Mouse (Mus musculus): ENCODE data around the gene Rtn4.
"Not testable (repeated sequence)": the region's sequence is repeated elsewhere in the genome, so short reads cannot be mapped to it uniquely, and the experiment has no call there.

Gene Rtn4

DNA sequence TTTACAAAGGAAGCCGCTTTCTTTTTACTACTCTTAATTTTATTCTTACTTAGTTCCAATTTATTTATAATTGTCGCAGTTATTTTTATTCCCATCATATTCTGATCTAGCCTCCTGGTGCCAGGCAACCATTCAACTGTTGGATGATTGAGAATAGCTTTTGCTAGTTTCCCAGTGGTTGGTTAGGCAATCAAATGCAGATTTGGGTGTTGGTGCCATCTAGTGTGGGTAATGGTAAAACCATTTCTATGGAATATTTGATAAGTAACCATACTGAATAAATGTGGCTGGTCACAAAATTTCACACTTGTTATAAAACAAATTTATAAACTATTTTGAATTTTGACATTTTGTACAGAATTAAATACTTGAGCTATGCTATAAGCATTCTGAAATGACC lies 22.0 kb downstream of the Rtn4 start:
- peak in 1 of 2 experiments; percentile 36 for DNase-seq

DNA sequence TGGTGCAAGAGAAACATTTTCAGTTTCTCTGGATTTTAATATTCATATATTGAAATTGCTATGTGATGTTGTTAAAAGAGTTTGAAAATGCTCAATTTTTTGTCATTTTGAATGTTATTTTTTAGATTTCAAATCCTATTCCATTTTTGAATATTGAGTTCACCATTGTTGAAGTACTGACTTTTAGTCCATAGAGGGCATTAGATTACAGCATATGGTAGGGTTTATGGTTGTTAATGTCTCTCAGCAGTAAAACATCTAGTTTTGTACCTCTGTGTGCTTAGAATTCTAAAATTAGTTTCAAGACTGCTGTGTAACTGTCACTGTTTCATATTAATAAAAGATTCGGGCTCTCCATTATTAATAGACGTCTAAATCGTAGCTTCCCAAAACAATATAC lies 22.8 kb downstream of the Rtn4 start:
- no peak for DNase-seq

DNA sequence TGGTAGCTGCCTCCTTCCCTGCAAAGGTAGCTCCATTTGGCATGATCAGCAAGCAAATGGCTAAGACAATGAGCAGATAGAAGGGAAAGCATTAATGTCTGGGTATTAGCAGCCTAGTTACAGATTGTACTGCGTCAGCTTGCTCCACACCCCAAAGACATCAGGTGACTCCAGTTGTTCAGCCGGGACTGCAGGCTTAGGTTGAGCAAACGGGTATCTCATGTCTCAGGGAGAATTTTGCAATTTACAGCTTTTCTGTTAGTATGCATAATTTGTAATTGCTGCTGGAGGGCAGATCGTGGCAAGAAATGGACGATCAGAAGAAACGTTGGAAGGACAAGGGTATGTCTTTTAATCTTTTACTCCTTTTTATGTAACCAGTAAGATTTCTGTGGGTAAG lies 25.8 kb downstream of the Rtn4 start:
- DNase-seq: peak; percentile 38 to 59

DNA sequence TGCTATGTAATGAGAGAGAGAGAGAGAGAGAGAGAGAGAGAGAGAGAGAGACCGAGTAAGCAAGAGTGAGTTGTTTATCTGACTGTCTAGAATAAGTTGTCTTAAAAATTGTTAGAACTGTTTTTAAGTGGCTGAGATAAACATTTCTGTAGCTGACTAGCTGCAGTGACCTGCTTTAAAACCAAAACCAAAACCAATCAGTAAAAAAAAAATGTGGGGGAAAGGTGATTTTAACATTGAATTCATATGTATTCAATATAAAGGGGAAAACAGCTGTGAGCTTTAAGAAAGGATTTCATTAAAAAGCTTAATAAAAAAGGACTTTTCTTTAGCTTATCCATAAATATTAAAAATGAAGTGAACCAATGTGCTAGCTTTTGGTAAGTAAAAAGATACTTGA lies 26.9 kb downstream of the Rtn4 start:
- DNase-seq: no peak

DNA sequence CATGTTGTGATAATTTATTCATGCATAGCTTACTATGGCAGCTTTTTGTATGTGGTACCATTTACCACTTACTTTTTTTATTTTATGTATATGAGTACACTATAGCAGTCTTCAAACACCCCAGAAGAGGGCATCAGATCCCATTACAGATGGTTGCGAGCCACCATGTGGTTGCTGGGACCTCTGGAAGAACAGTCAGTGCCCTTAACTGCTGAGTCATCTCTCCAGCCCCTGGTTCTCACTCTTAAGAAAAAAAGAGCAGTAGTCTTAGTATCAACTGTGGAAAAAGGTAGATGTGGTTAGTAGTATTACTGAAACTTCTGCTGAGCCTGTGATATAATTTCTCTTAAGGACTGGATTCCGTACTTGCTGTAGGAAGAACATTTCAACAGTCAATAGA lies 31.5 kb downstream of the Rtn4 start:
- DNase-seq: no peak

DNA sequence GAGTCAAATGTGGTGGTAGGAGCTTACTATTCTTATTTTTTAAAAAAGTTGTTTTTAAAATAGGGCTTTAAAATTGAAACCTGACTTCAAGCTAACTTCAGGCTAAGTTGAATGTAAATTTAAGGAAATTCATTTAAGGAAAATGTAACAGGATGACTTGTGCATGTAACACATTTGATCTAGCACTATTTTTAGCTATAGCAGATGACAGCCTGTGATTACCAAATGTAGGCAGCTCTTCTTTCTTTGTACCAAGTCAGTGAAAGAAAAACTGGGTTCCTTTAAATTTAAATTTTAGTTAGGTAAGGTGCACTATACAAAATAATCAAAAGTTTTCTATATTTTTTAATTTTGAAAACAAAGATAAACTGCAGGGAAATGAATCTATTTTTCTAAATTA lies 32.4 kb downstream of the Rtn4 start:
- no peak for DNase-seq

DNA sequence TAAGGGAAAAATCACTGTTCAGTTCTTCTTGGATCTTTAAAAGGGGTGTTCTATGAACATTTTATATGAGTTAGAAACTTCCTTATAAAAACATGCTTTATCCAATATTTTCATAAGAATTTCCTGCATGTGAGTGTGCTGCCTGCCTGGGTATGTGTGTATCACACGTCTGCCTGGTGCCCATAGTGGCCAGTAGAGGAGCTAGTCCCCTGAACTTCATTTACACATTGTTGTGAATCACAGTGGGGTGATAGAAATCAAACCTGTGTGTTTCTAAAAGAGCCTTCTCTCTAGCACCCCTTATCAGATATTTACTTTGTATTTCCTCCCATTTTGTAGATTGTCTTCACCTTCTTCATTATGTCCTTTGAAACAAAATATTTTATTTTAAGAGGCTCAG lies 32.9 kb downstream of the Rtn4 start:
- no peak for DNase-seq

DNA sequence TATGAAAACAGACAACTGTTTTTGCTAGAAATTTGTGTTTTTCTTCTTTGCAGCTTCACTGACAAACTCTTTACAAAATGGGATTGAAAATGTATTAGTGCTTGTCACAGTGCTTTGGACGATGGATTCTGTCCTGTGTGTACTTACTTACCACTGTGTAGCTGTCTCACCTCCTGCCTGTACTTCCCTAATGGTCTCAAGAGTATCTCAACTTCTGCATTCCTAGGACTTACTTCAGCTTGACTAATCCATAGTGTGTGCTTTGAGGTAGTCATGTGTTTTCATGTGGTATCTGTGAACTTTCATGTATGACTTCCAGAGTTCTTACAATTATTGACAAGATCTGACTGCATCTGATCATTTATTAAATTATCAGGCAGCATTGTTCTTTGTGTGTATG lies 35.2 kb downstream of the Rtn4 start:
- DNase-seq: no peak

DNA sequence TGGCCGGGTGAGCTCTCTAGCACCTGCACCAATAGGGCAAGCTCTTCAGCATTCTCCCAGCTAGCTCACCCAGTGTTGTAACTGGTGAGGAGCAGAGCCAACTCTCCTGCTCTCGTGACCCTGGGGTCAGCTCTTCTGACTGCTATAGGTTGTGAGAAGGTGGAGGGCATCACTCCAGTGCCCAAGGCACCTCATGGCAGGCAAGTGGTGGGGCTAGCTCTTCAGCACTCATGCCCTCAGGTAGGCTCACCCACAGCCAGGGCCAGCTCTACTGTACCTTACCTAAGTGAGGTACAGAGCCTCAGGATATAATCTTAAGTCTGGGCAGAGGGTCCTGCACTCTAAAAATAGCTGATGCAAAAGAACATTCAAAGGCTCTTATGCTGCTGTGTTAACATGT lies 47.0 kb downstream of the Rtn4 start:
- DNase-seq: no peak

DNA sequence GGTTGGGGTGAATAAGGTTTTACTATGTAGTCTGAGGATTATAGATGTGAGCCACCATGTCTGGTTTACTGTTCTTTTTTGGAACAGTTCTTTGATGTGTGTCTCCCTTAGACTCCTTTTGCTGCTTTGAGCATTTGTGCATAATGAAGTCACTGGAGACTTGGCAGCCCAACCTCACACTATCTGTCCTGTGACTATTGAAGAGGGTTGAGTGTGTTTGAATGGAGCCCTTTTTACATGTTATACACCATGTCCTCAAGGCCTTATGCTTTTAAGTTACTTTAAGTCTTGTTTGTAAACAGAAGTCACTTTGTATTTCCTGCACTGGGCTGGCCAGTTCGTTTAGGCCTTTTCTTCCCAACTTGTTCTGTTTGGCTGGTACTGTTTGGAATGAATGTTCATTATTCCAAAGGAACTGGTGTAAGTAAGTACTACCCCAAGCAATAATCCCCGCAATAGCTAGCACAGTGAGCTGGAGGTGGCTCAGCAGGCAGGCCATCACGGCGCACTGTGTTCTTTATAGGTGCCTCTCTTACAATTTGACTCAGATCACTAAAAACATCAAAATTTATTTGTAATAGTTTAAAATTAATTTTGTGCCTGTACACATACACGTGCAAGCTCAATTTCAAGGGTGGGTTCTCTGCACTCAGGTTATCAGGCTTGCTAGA lies 52.1 kb downstream of the Rtn4 start:
- no peak for DNase-seq

DNA sequence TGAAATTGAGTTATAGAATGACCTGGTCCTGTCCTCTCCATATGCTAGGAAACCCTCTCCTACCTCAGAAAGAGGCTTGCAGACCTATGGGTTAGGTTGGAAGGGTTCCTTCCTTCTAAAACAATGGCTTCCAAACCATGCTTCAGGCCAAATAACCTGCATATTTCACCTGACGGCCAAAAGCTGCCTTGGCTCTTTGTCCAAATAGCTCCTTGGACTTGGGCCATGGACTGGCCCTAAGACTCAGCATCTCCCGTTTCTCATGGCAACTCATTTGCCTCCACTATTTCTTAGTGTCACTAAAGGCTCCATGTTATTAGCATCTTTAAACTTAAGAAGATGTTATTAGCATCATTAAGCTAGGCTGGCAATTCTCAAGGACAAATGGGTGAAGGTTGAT lies 52.8 kb downstream of the Rtn4 start:
- no peak for DNase-seq

DNA sequence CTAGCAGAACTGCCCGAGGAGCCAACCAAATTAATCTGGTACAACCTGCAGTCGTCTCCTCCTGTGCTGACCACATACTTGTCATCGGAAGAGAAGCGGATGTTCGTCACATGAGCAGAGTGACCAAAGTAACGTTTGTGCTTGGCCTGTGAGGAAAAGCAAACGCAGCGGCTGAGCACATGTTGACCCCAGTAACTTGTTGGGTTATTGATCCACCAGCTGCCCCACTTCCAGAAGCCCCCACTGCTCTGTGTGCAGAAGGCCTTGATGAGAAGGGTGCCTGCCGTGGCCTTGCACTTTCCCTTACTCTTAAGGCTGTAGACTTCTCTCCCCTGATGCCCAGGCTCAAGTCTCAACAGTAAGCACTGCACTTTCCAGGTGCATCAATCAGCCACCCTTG lies 53.5 kb downstream of the Rtn4 start:
- DNase-seq: no peak

DNA sequence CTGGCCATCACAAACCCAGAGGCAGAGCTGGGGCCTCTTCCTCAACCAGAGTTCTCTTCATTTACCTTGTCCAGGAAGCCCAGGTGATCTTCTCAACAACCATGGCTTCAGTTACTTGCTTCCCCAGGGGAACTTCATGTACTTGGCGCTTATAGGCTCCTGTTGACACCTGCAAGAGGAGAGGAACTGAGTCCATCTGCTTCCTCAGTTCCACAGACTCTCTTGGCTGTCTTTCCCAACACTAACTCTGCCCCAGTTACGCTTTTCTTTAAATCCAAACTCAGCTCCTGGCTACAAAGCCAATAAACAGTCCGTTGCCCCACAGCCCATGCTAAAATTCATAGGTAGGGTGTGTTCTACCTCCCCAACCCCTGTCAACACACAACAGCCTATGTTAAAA lies 54.6 kb downstream of the Rtn4 start:
- DNase-seq: no peak

DNA sequence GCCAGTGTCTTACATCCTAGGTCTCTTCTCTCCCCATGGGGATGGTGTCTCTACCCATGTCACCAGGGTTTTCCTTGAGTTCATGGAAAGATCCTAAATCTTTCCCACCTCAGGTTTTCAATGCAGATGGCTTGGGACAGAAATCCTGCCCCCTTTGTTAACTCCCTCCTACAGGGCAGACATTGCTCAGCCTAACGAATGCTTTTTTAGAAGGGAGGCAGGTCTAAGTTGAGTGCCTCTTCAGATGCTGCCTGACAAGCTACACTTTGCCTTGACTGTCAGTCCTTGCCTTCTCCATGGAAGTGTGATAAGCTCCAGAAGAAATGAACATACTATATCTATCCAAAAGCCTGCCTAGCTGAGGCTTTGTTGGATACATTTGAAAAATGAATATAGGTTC lies 55.1 kb downstream of the Rtn4 start:
- no peak for DNase-seq

DNA sequence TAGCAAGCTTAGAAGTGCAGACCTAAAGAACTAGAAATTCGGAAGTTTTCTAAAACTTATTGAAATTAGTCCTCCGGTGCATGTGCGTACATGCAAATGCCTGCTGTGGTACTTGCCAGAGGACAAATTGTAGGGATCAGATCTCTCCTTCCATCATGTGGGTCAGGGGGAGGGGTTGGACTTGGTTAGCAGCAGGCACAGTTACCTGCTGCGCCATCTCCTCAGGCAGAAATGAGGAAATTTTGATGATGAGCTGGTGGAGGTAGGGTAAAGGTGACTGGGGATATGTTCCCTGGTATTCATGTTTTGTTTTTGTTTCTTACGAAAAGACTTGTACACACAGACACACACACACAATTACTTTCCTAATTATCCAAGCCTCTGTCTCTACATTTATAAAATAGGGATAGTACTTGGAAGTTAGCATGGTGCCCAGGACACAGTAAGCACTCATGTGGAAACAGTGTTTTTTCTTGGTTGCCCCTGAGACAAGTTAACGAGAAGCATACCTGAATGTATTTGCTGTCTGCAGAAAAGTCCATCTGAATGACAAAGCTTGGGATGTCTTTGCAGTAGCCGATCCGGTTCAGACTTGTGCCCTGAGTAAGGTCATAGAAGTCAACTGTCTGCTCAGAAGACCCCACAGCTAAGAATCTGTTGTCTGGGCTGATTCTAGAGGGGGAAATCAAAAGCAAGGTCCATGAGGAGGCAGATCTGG lies 56.2 kb downstream of the Rtn4 start:
- no peak for DNase-seq

DNA sequence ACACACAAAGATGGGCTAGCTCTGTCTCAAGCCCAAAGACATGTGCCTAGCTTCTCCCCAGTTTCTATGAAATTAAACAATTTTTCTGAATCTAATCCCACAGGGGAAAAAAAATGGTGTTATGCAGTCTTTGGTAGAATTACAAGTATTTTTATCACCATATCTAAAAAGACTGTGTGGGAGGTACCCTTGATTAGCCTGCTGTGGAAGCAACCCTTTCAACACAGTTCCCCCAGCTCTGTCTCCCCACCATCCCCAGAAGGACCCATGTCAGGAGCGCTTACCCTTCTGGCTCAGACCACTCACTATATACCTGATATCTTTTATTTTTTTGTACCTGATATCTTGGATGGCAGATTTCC lies 56.7 kb downstream of the Rtn4 start:
- no peak for DNase-seq

DNA sequence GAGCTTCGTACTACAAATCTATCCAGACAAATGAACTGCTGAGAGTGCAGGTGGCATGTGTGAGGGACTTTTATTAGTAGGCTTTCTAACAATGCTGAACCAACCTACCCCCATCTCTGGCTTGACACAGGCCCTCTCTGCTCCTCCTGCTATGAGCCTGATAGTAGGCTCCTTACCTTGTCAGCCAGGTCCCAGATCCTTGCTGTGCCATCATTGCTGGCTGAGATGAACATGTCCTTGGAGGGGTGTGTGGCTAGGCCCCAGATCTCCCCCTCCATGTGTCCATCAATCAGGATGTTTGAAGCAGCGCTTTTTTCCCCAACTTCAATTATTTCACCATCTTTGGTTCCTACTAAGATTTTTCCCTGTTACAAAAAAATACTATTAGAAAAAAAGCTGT lies 58.3 kb downstream of the Rtn4 start:
- no peak for DNase-seq

DNA sequence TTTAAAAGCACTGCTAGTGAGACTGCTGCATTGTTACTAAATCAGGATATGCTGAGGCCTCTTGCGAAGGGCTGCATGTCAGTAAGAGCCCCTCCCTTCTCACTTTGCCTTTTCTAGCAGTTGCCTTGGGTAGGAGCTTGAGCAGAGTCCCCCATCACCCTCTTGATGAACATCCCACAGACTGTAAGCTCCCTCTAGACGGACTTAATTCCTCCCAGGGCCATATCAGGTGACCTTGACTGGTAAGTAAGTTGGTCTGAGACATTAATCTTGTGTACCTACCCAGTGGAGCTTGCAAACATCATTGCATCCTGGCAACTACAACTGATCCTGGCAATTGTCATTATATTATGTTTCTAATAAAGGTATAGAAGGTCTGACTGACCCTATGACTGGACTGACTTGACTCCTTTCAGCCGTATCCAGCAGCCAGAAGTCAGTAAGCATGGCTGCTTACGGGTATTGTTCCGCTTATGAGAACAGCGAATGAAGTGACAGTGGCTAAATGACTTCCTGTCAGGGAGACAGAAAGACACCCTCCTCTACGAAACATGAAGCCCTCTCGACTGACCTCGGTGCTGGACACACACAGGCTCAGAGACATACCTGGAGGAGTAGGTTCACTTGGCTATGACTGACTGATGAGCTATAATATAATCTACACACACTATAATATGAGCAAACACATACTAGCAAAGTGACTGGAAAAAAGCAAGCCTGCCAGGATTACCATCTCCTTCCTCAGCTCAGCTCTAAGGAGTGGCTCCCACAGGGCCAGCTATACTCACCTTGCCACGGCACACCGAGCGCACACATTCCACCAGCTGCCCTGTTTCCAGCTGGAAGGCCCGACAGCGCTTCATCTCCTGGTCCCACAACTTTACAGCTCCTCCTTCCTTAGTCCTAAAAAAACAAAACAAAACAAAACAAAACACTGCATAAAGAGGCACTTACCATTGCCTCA lies 59.2 kb downstream of the Rtn4 start:
- DNase-seq: no peak

DNA sequence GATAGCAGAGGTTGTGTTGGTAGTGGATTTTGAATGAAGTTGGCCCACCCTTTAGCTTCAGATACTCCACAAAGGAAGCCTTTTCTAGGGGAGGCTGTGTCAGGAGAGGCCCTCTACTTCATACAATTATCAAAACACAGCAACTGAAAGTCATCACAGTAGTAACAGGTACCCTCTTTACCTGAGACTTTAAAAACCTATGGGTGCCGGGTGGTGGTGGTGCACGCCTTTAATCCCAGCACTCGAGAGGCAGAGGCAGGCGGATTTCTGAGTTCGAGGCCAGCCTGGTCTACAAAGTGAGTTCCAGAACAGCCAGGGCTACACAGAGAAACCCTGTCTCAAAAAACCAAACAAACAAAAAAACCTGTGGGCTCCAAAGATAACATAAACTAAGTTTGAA lies 63.3 kb downstream of the Rtn4 start:
- not testable (repeated sequence) for DNase-seq

DNA sequence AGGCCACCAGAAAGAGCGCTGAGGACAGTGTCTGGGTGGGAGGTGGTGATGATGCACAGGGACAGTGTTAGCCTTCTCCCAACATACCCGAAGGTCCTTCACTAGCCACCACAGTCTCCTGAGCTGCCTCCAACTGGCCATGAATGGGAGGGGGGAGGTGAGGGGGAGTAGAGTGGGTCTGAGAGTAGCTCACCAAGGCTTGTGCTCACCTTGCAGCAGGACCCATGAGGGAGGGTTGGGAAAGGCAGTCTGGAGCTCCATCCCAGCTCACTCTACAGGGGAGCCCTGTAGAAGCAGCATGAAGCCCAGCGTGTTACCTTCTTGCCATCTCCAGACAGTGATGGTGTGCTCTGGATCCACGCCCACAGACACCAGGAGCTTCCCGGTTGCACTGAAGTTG lies 65.9 kb downstream of the Rtn4 start:
- DNase-seq: no peak

DNA sequence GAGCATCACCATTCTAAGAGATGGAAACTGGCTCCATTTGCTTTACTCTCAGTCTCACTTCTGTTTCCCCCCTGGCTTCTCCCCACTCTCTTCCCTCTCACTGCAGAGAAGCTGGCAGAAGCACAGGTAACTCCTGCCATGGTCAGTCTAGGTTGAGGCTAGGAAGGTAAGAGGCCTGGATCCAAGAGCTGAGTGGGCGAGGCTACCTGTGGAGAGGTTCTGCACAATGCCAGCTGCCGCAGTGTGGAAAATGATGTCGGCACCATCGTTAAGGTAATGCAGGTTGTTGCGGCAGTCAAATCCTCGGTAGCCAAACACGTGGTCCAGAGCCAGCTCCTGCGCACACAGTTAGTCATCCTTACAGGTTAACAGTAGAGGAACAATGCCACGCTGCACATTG lies 68.6 kb downstream of the Rtn4 start:
- DNase-seq: no peak

DNA sequence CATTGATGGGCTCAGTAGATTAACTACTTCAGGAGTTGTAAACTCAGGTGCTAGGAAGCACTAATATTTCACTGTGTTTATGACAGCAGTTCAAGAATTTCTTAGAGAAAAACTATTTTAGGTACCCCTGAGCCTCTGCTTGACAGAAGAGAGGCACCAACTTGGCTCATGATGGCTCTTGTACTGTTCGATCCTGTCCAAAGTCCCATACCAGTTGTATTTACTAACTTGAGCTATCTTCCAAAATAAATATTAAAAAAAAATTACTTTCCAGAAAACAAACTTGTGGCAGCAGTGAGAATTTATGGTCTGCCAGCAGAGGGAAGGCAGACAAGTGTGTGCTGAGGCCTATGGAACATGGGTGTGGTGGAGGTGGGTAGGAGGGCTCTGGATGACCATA lies 70.0 kb downstream of the Rtn4 start:
- no peak for DNase-seq

DNA sequence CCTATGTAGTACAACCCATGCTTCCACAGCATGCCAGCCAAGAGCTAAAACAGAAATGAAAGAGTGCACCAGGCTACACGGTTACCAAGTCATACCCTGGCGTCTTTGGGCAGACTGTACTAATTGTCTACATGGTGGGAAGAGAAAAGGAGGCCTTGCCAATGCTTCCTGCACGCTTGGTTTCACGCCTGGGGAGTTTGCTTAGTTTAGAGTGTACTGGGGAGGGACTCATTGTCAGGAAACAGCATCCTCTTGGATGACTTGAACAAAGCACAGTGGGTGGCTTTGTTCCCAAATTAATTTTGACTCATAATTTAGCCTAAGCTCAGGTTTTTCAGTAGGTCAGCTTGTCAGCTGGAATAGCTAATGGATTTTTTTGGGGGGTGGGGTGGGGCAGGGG lies 72.3 kb downstream of the Rtn4 start:
- no peak for DNase-seq
